Mouse (Mus musculus) layer of hippocampus, adult 11-12 months (tissue): ENCODE data around the gene Acss2.
"Not testable (repeated sequence)": the region's sequence is repeated elsewhere in the genome, so short reads cannot be mapped to it uniquely, and the experiment has no call there.

Experiments
- DNase-seq: peaks from one replicate; pipeline ENCODE4 v3.0.0; 2022; ENCODE audit warnings: low spot score

The Acss2 gene

DNA sequence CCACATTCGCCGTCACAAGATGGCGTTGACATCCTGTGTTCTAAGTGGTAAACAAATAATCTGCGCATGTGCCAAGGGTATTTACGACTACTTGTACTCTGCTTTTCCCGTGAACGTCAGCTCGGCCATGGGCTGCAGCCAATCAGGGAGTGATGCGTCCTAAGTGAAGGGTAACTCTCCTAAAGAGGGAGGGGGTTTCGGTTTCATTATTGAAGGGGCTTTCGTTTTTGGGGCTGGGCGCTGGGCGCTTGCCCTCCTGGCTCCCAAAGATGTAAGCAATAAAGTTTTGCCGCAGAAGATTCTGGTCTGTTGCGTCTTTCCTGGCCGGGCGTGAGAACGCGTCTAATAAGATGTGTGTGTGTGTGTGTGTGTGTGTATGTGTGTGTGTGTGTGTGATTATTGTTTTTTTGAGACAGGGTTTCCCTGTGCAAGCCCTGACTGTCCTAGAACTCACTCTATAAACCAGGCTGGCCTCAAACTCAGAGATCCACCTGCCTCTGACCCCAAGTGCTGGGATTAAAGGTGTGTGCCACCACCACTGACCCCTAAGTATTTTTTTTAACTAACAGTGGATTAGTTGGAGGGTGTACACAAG lies 20.8 kb downstream of the Acss2 start:
- DNase-seq = not testable (repeated sequence)

GRCm38 (mm10) chr2:155539696-155540095 lies 21.9 kb downstream of the Acss2 start:
- no peak for DNase-seq

- no peak for DNase-seq
Observed at GRCm38 (mm10) chr2:155540822-155541458, 23.2 kb downstream of the Acss2 start.

- DNase-seq = no peak
Observed at GRCm38 (mm10) chr2:155546955-155547354, 29.2 kb downstream of the Acss2 start.

- no peak for DNase-seq
Observed at GRCm38 (mm10) chr2:155552336-155552735, 34.6 kb downstream of the Acss2 start.

GRCm38 (mm10) chr2:155552949-155553354 lies 35.2 kb downstream of the Acss2 start:
- no peak for DNase-seq

GRCm38 (mm10) chr2:155554426-155554985 lies 36.8 kb downstream of the Acss2 start:
- DNase-seq = no peak

- DNase-seq = no peak
Observed at GRCm38 (mm10) chr2:155562209-155562608, 44.5 kb downstream of the Acss2 start.

DNA sequence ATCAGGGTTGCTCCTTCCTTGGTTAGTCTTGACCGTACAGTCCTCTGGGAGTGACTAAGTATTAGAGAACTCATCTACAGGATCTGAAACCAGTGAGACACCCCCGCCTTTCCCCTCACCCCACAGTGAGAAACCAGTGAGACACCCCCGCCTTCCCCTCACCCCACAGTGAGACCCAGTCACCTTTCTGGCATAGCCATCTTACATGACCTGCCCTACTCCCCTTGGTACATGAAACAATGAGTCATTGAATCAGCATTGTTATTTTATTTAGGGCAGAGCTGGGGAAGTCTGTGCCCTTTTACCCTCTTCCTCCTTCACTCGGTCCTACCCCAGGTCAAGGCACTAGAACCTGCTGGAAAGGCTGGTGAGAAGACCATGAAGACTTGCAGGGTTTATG lies 45.2 kb downstream of the Acss2 start:
- DNase-seq = no peak

- no peak for DNase-seq
Observed at GRCm38 (mm10) chr2:155567751-155568150, 50.0 kb downstream of the Acss2 start.

DNA sequence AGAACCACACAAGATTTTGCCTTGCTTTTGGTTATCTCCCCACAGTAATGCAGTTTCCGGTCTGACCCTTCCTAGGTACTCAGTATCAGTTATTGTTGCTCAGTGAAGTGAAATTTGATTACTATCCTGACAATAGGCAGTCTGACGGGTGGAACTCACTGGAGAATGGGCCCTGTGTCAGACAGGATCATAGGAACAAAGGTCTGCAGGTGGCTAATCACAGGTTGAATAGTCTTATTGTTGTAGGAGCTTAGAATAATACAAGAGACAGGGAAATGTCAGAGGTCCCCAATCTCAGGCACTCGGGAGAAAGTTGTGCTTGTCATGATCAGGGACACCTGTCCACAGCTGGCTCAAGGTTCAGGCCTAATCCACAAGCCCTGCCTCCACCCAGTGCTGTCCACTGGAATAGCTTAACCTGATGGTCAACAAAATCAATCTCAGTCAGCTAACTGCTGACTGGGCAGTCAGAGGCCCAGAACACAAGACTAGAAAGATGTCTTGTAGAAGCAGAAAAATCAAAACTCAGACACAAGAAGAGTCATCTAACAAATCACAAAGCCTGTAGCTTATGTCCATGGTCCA lies 51.6 kb downstream of the Acss2 start:
- DNase-seq = no peak

DNA sequence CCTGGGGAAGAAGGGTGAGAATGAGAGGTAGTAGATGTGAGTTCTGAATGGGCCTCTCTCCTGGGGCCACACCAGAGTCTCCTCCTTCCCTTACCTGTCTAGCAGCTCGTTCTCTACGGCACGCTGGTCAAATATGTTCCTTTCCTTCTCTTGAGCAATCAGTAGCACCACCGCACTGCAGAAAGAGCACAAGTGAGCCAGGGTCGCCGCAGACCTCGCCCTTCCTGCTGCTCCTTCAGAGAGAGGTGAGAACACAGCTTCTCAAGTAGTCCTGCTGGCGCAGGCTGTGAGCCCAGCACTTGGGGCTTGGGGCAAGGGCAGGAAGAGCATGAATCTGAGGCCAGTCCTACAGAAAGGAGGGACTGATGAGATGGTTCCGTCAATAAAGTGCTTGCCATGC lies 55.3 kb downstream of the Acss2 start:
- DNase-seq = no peak

- DNase-seq = no peak
Observed at GRCm38 (mm10) chr2:155573996-155574395, 56.2 kb downstream of the Acss2 start.

DNA sequence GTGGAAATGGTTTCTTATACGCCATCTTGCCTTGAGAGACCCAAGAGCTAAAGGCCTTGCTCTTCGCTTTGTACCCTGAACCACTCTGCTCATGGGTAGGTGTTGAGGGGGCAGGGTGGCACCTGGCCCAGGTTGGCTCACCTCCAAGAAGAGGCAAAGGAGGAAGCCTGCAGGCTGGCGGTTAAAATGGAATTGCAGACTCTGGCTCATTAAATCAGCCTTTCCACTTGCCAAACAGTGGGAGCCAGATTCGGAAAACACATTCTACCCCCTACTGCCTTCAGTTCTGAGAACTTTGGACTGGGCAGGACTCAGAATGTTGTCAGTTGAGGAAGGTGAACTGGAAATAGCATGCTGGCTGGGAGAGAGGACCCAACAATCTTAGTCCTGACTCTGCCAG lies 57.0 kb downstream of the Acss2 start:
- DNase-seq = peak; percentile 46

DNA sequence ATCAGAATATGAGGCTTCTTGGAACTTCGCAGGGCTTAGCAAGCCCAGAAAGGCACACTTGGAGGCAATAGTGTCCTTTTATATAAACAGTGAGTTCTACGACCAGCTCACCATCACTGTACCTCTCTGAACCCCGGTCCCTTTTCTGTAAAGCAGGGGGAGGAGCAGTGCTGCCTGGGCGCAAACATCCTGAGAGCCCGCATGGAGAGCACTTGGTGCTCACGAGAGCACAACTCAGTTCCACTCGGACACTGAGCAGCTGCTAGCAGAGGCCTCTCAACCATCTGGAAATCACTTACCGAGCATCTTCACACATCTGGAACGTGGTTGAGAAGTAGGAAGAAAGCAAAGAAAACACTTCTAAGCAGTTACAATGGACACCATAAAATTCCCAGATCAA lies 58.9 kb downstream of the Acss2 start:
- DNase-seq = no peak

- no peak for DNase-seq
Observed at GRCm38 (mm10) chr2:155580331-155580730, 62.6 kb downstream of the Acss2 start.

DNA sequence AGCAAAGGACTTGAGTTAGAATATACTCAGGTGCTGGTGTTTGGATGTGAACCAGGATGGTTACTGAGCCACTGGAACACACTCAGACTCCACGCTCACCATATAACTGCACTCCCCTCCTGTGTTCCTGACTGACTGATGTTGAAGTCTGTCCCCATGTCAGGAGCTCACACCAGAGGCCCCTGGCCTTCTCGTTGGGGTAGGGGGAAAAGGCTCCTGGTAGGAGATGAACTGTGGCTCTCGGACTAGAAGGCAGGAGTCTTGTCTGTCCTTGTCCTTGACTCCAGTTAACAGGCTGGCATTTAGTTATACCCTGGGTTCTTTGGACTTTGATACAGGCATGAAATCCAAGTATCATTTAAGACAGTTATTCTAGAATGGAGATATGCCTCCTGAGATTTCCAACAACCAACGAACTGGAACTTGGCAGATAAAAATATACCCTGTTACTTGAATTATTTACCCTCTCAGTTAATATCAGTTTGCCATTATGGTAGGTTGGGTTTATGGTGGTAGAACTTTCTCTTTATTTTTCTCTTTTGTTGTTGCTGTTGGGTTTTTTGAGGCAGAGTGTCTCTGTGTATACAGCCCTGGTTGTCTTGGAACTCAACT lies 64.7 kb downstream of the Acss2 start:
- no peak for DNase-seq

GRCm38 (mm10) chr2:155582996-155583395 lies 65.2 kb downstream of the Acss2 start:
- no peak for DNase-seq

DNA sequence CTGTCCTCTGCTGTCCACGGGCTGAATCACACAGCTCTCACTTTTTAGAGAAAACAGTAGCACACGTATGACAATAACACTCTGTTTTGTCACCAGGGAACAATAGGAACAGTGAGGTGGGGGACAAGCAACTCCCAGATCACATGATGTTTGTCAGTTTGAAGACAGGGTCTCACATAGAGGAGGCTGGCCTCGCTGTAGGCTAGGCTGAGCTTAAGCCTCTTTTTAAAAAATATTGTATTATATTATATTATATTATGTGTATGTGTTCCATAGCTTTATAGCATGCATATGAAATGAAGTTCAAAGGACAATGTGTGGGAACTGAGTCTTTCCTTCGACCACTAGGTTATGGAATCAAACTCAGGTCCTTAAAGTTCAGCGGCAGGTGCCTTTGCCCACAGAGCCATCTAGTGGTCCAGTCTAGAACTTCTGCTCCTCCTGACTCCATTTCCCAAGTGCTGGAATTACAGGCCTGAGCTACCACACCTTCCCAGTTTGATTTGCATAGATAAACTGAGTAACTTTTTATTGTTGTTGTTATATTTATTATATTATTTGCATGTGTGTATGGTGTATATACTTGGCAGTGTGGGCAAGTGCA lies 66.3 kb downstream of the Acss2 start:
- DNase-seq = peak; percentile 59

- no peak for DNase-seq
Observed at GRCm38 (mm10) chr2:155585082-155585481, 67.3 kb downstream of the Acss2 start.

- DNase-seq = no peak
Observed at GRCm38 (mm10) chr2:155585486-155585885, 67.7 kb downstream of the Acss2 start.

DNA sequence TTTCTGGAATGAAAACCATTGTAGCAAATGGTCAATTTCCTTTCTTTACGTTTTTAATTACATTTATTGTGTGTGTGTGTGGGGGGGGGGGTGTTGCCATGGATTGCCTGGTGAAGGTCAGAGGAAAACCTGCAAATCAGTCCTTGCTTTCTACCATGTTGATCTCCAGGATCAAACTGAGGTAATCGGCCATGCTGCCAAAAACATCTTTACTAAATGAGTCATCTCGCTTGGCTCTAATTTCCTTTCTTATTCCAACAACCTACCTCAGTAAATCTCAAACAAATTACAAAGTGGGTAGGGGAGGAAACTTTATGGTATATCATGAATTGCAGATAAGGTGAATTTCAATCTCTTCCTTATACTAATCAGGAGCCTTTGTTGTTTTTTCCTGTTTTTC lies 70.4 kb downstream of the Acss2 start:
- no peak for DNase-seq

DNA sequence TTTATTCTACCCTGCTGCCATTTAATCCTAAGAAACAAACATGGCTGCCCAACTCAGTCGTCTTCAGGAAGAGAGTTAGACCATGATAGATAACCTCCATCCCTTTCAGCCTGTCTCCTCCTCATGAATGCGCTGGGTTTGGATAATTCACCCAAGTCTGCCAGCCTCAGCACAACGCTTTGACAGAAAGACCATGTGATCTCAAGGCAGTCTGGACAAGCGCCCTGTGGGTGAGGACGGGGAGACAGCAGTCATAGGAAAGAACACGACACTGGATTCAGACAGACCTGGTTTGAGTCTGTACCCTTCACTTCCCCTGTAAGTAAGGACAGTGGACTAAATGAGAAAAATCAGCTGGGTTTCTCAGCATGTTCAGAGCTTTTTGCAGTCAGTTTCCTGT lies 71.8 kb downstream of the Acss2 start:
- no peak for DNase-seq
